Mouse (Mus musculus) urinary bladder, postnatal 0 days (tissue): Measurements from ENCODE around the gene Gm42420. TPM values are rescaled to one million over a fixed set of nuclear protein-coding genes. Genes with fewer than 3 reads are reported as not detected.

Experiments
- polyA plus RNA-seq: library from polyadenylated mRNA; unstranded; fragments of >200 nt; fragmentation: Nextera tagmentation; extraction: Ambion mirVana; gene quantifications from 2 replicates; pipeline ENCODE4 v1.2.1, GENCODE M21; 2015

Gm42420 gene
- polyA plus RNA-seq, result 1.8 TPM in 1 of 2 replicates, not detected in the other

DNA sequence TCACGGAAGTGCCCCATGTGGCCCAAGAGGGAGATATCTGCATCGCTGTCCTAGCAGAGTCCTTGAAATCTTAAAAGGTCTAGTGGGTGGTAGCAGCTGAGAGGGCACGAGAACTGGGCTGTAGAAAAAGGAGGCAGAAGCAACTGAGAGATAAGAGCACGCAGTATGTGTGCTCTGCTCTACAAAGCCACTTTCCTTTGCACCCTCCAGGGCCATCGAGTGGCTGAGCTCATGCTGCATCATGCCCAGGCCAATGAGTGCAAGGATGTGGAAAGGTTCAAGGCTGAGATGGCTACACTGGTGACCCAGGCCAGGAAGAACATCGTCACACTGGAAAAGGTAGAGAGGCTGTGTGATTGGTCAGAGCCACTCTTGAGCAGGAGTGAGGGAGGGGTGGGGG lies at the start of gene Gm42420:
Gene Gm42420 (plus strand): TSS at position 237 of the 400 bp plus-strand sequence.

DNA sequence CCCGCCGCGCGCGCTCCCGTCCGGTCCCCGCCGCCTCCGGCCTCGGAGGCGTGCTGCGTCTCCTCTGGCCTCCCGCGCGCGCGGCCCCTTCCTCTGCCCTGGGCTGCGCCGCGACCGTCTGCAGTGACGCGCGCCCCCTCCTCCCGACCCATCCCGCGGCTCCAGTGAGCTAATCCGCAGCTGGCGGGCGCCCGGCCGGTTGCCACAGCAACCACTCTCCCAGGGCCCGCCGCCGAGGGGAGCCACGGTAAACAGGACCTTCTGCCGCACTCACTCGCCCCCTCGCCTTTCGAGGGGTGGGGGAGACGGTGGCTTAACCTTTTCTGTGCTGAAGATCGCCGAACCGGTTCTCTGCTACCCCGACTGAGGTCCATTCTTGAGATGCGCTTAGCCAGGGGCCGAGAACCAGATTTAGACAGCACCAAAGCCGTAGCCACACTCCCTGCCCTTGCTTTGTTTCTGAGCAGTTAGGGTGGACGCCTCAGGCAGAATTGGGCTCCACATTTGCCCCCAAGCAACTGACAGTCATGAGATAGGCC lies 27.8 kb upstream of the Gm42420 start, which contains the start of gene Dennd2a:
Gene Dennd2a (minus strand): TSS at position 145 of the 539 bp plus-strand sequence.

GRCm38 (mm10) chr6:39573791-39574554 lies 11.6 kb upstream of the Gm42420 start, which contains the start of gene Adck2:
Adck2 (plus strand) TSS chr6:39573873.

DNA sequence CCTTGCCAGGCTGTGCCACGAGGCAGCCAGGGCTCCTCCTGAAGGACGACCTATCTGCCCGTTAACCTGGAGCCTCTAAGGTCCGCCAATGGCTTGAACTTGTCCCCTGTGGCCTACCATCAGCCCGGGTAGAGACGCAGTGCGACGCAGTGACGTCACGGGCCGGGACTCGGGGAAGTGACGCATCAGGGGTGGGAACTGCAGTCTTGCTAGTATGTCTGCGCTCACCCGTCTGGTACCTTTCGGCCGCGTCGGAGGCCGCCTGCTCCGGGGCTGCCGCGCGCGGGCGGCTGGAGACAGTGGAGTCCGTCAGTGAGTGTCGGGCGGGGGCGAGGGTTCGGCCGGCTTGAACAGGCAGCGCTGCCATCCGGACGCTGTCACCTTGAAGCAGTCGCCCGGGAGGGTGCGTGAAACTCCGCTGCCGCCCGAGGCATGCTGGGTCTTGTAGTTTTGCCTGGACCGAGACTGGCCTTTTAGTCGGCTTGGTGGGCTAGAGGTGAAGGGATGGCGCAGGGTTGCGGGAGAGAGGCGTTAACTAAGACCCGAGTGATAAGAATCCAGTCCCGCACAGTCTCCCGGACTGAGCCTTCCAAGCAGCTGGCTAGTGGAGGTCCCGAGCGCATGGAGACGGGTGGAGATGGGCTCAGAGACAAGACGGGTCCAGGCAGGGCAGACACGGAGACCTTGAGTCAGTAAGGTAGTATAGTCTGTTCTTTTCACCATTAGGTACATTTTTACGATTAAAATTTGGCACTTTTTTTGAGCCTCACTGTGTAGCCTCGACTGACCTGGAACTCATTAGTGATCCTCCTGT lies 7.1 kb downstream of the Gm42420 start, which contains the start of gene Ndufb2:
Gene Ndufb2 (plus strand): TSS at position 174 of the 814 bp plus-strand sequence.

Other genes starting within 250 kb of the Gm42420 start
- 29.2 and 31.6 TPM in 2 replicates for gene Slc37a3, start 208.1 kb upstream of the Gm42420 start, polyA plus RNA-seq
- 3.0 and 3.2 TPM in 2 replicates for gene Rab19, start 204.6 kb upstream of the Gm42420 start, polyA plus RNA-seq
- 53.6 and 91.0 TPM in 2 replicates for gene Mkrn1, start 165.3 kb upstream of the Gm42420 start, polyA plus RNA-seq
- gene Dennd2a, start 27.9 kb upstream of the Gm42420 start, polyA plus RNA-seq, result 5.7 and 6.7 TPM in 2 replicates
- 17.2 and 17.9 TPM in 2 replicates for gene Adck2, start 11.9 kb upstream of the Gm42420 start, polyA plus RNA-seq
- gene Ndufb2, start 6.8 kb downstream of the Gm42420 start, polyA plus RNA-seq, result 485 and 503 TPM in 2 replicates
- 9.7 and 11.2 TPM in 2 replicates for gene Braf, start 139.7 kb downstream of the Gm42420 start, polyA plus RNA-seq
- 107 and 113 TPM in 2 replicates for gene Mrps33, start 225.2 kb downstream of the Gm42420 start, polyA plus RNA-seq